Mouse (Mus musculus) hindlimb bud, embryonic 11.5 days (tissue): ENCODE measurements around the gene Cyp1b1.

Experiments used
- DNase-seq: peaks from one replicate; pipeline ENCODE4 v3.0.0-alpha.2; 2012; ENCODE audit warnings: low read depth, low spot score; ENCODE audit errors: extremely low spot score

The Cyp1b1 gene

GRCm38 (mm10) chr17:79654187-79654586 lies 60.7 kb downstream of the Cyp1b1 start:
- no peak for DNase-seq

- no peak for DNase-seq
Measured at GRCm38 (mm10) chr17:79653171-79653570, 61.7 kb downstream of the Cyp1b1 start.
